Mouse (Mus musculus) stomach, postnatal 0 days (tissue): ENCODE results near the gene Edn1.

ENCODE experiments used
- CTCF ChIP-seq: IDR thresholded peaks from 2 replicates; pipeline ENCODE4 v1.5.1; 2016; ENCODE audit warnings: antibody characterized with exemption, low read depth, mild to moderate bottlenecking, moderate library complexity
- EP300 ChIP-seq: optimal IDR thresholded peaks from 2 replicates; pipeline ENCODE3; 2016; ENCODE audit warnings: antibody characterized with exemption

DNA sequence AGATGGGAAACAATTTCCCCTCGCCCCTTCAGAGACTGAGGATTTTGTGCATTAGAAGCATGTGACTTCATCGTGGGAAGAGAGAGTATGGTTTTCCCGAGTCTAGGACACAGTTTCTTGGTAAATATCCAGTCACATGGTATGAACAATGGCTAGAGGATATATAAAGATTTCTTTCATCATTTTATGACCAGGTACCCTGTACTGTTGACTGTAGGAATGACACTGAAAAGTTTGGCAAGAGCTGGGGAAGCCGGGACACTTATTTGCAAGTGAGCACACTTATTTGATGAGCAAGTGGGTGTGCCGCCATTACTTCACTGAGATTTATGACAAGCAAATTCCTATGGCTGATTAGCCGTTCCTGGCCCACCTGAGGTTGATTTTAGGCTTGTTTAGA lies 40.6 kb upstream of the Edn1 start:
- no peak for TF ChIP-seq EP300
- TF ChIP-seq CTCF = no peak
